26 mouse cellular contexts compared by ENCODE assay signal in the genomic region with DNA sequence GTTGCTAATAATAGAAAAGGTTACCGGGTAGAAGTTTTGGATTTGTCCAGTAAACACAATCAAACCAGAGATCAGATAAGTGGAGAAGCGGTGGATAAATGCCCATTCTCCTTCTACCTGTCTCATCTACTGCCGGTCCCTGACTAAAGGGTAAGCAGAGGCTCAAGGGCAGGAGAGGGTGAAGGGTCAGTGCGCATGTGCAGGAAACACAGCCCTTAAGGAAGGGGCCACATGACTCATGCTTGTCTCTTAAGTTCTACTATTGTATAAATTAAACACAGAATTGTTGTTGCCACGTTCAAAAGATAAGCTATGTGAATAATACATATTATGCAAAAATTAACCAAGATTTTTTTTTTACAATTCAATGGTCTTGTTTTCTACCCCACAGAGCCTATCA.
"Had no signal": no experiment of that assay in that cellular context is flagged by ENCODE, and none has a peak within 500 bp of the region (broad histone marks: within the 10 kb centered on the region; RNA-seq: fewer than 3 reads in every experiment).

No protein-coding gene starts in this region.

- H3K9me3 ChIP-seq: heart, embryonic 15.5 days; hindbrain, embryonic 13.5 days; hindbrain, embryonic 15.5 days; kidney, embryonic 15.5 days; limb, embryonic 13.5 days; limb, embryonic 15.5 days had no signal

- H3K27me3 ChIP-seq: heart, embryonic 13.5 days; heart, embryonic 15.5 days; hindbrain, embryonic 13.5 days; hindbrain, embryonic 15.5 days; kidney, embryonic 15.5 days; limb, embryonic 13.5 days; limb, embryonic 15.5 days had no signal

- H3K9ac ChIP-seq: heart, embryonic 13.5 days; heart, embryonic 15.5 days; hindbrain, embryonic 13.5 days; hindbrain, embryonic 15.5 days; kidney, embryonic 15.5 days; limb, embryonic 13.5 days; limb, embryonic 15.5 days; liver, embryonic 14.5 days had no signal

- H3K36me3 ChIP-seq: heart, embryonic 13.5 days; heart, embryonic 15.5 days; hindbrain, embryonic 13.5 days; hindbrain, embryonic 15.5 days; kidney, embryonic 15.5 days; limb, embryonic 13.5 days; limb, embryonic 15.5 days had no signal

- H3K27ac ChIP-seq: heart, adult 2 months; heart, embryonic 13.5 days; heart, embryonic 15.5 days; hindbrain, embryonic 13.5 days; hindbrain, embryonic 15.5 days; kidney, embryonic 15.5 days; kidney, postnatal 0 days; left cerebral cortex, adult 2 months; limb, embryonic 13.5 days; limb, embryonic 15.5 days; liver, embryonic 14.5 days had no signal

- H3K4me2 ChIP-seq: heart, embryonic 11.5 days; heart, embryonic 13.5 days; heart, embryonic 15.5 days; hindbrain, embryonic 13.5 days; hindbrain, embryonic 15.5 days; kidney, embryonic 15.5 days; limb, embryonic 13.5 days; limb, embryonic 15.5 days; liver, embryonic 11.5 days had no signal

- ATAC-seq: intestine, embryonic 16.5 days had no signal

- DNase-seq: gastrocnemius, postnatal 14 days; gastrocnemius, postnatal 36 days; heart, adult 11 months; heart, adult 2 months; heart, postnatal 14 days; heart, postnatal 36 days; kidney, adult 11 months; kidney, adult 2 months; kidney, adult 9 months; kidney, postnatal 14 days; kidney, postnatal 36 days; layer of hippocampus, adult 9-11 months; left cerebral cortex, postnatal 4 days had no signal

- H3K4me3 ChIP-seq: heart, adult 2 months; heart, embryonic 13.5 days; heart, embryonic 15.5 days; hindbrain, embryonic 13.5 days; hindbrain, embryonic 15.5 days; kidney, embryonic 15.5 days; left cerebral cortex, adult 2 months; limb, embryonic 13.5 days; limb, embryonic 15.5 days had no signal

- H3K4me1 ChIP-seq: heart, embryonic 13.5 days; heart, embryonic 15.5 days; hindbrain, embryonic 13.5 days; hindbrain, embryonic 15.5 days; kidney, embryonic 15.5 days; limb, embryonic 15.5 days had no signal
